ENCODE assay signal across 32 mouse cellular contexts in the genomic region with DNA sequence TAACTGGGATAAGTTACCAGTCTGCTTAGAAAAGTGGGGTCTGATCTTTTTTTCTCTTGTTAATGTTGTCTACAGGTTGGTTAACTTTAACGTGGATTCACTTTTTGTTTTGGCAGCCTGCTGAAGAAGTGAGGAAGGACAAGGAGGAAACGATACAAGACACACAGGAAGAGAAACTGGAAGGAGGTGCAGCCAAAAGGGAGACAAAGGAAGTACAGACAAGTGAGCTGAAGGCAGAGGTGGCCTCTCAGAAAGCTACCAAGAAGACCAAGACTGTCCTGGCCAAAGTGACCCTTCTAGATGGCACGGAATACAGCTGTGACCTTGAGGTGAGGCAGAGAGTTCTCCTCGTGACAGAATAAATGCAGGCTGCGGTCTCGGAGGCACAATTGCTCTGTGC.
DNase-seq lines count a peak whose midpoint lies in the region; ATAC-seq and TF ChIP-seq lines count a peak whose summit lies in the region.
"Had no signal": no experiment of that assay in that cellular context is flagged by ENCODE, and none has a peak within 500 bp of the region (broad histone marks: within the 10 kb centered on the region; RNA-seq: fewer than 3 reads in every experiment).

No protein-coding gene starts in this region.

- no peak for TF ChIP-seq CTCF in left cerebral cortex, adult 2 months (IDR thresholded peaks at IDR 0.05)

- ATAC-seq in granulocyte monocyte progenitor cell, adult 5-6 weeks (replicated peaks; ENCODE audit: poor library complexity, severe bottlenecking), result peak; percentile 12; the same call in 1 of the 2 replicates
- ATAC-seq: forebrain, embryonic 15.5 days; hindbrain, postnatal 0 days; intestine, embryonic 15.5 days; Patski had no signal

- H3K27ac ChIP-seq in left cerebral cortex, adult 2 months, result peak overlapping the region; percentile 19; the same call in 1 of the 2 replicates
- H3K27ac ChIP-seq: forebrain, embryonic 15.5 days; heart, embryonic 15.5 days; hindbrain, embryonic 12.5 days; hindbrain, postnatal 0 days; intestine, embryonic 15.5 days; limb, embryonic 10.5 days; limb, embryonic 15.5 days; liver, embryonic 14.5 days; midbrain, embryonic 12.5 days; neural tube, embryonic 12.5 days; stomach, embryonic 15.5 days had no signal

- DNase-seq in heart, adult 11 months, result peak; percentile 77
- DNase-seq in heart, postnatal 10 days, result no peak
- no peak for DNase-seq in left cerebral cortex, adult 2 months (ENCODE audit: extremely low spot score in 1 of 2, low spot score in 2 of 2)
- DNase-seq in left cerebral cortex, postnatal 14 days (ENCODE audit: low spot score in 2 of 2), result no peak
- peak; percentile 66 for DNase-seq in A20 (ENCODE audit: low read depth, low spot score)
- DNase-seq in gastrocnemius, postnatal 4 days (ENCODE audit: low spot score in 2 of 2), result no peak
- no peak for DNase-seq in thymus, adult 18-20 months
- DNase-seq: adrenal gland, postnatal 10 days; cerebellum, adult 18-20 months; gastrocnemius, postnatal 25 days; heart, postnatal 36 days; kidney, adult 2 months; lung, adult 2 months; lung, postnatal 14 days; retina, postnatal 1 day; right cerebral cortex, postnatal 14 days; thymus, adult 2 months; thymus, postnatal 36 days had no signal

- intact Hi-C loops in heart, postnatal 10 days (cut with DNase I), result no loop called here
- intact Hi-C loops in left cerebral cortex, adult 2 months (cut with DNase I), result no loop called here
- intact Hi-C loops in left cerebral cortex, postnatal 14 days (cut with DNase I), result no loop called here

- no peak overlapping the region for H3K4me3 ChIP-seq in left cerebral cortex, adult 2 months
- H3K4me3 ChIP-seq: forebrain, embryonic 15.5 days; heart, embryonic 15.5 days; hindbrain, embryonic 12.5 days; intestine, embryonic 15.5 days; limb, embryonic 10.5 days; limb, embryonic 15.5 days; midbrain, embryonic 12.5 days; myocyte; neural tube, embryonic 12.5 days; stomach, embryonic 15.5 days had no signal

Comparison
In these comparisons a context has a peak if more than half of its experiments do, and no peak if none do; other contexts are left out.
1. DNase-seq: peak in heart, adult 11 months (single experiment) and A20 (single experiment); none in heart, postnatal 10 days (0 of 2), left cerebral cortex, adult 2 months (0 of 2), left cerebral cortex, postnatal 14 days (0 of 2), gastrocnemius, postnatal 4 days (0 of 2) and thymus, adult 18-20 months (0 of 2).